Mouse (Mus musculus): ENCODE results near the gene Srcin1. TPM values are rescaled to one million over a fixed set of nuclear protein-coding genes. Genes with fewer than 3 reads are reported as not detected.

Gene Srcin1
- polyA plus RNA-seq, 1 experiment from 2014 or later: 11.9 TPM

DNA sequence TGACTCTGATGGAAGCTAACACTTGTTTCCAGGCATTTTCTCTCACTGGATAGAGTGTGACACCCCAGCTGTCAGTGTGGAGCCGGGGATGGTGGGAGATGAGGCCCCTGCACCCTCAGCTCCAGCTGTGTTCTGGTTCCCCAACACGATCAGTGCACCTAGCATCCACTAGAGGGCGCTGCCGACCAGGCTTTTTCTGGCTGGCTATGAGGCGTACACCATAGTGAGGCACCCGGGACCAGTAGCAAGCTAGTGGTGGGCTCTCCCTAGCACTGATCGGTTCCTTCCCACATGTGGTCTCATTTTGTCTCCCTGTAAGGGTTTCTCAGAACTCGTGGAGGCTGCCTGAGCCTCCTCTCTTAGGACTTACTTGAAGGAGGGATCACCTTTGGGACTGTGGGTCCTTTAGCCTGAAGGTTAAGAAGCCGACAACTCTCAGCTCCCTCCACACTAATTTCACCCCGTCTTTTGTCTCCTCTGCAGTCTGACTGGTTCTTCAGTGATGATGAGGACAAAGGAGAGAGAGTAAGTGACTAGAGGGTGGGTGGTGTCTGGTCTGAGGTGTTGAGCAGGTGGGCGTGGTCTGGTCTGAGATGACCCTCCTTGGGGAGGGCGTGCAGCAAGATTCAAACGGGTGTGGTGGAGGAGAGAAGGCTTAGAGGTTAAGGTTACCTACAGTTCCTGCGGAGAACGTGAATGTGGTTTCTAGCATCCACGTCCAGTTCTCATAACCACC is 86.2 kb downstream of the Srcin1 start:
- H3K9ac ChIP-seq: no peak overlapping the region
- 26% methylated on average over 16 of the region's 16 CpGs for WGBS
- no peaks in the 10 kb centered on the region for H3K9me3 ChIP-seq
- no peaks in the 10 kb centered on the region for H3K4me1 ChIP-seq (replicated peaks)
- no peaks in the 10 kb centered on the region for H3K27me3 ChIP-seq
- ATAC-seq (ENCODE audit: low FRiP score, low read depth): peak; percentile 67
- H3K4me2 ChIP-seq: no peak overlapping the region
- H3K36me3 ChIP-seq: peaks cover 51% of the 10 kb centered on the region
- H3K27ac ChIP-seq (replicated peaks): no peak overlapping the region
- no peak overlapping the region for H3K4me3 ChIP-seq

- Histone ChIP-seq H3K27me3 (no peaks in the 10 kb centered on the region), H3K27ac (replicated peaks) (no peak overlapping the region), H3K4me1 (replicated peaks) (no peaks in the 10 kb centered on the region), H3K4me2 (no peak overlapping the region), H3K9ac (no peak overlapping the region), H3K36me3 (peaks cover 40% of the 10 kb centered on the region), H3K9me3 (no peaks in the 10 kb centered on the region), H3K4me3 (no peak overlapping the region)
- no peak for ATAC-seq (ENCODE audit: low FRiP score, low read depth)
- 76% methylated on average over 3 of the region's 3 CpGs for WGBS
Observed at GRCm38 (mm10) chr11:97487656-97488055, 88.3 kb downstream of the Srcin1 start.

- H3K9ac ChIP-seq: no peak overlapping the region
- no peaks in the 10 kb centered on the region for H3K4me1 ChIP-seq (replicated peaks)
- no peaks in the 10 kb centered on the region for H3K9me3 ChIP-seq
- no peak for ATAC-seq (ENCODE audit: low FRiP score, low read depth)
- no peaks in the 10 kb centered on the region for H3K27me3 ChIP-seq
- H3K4me2 ChIP-seq: no peak overlapping the region
- 82% methylated on average over 8 of the region's 8 CpGs for WGBS
- H3K4me3 ChIP-seq: no peak overlapping the region
- peaks cover 38% of the 10 kb centered on the region for H3K36me3 ChIP-seq
- H3K27ac ChIP-seq (replicated peaks): no peak overlapping the region
Observed at GRCm38 (mm10) chr11:97485661-97486060, 90.3 kb downstream of the Srcin1 start.

DNA sequence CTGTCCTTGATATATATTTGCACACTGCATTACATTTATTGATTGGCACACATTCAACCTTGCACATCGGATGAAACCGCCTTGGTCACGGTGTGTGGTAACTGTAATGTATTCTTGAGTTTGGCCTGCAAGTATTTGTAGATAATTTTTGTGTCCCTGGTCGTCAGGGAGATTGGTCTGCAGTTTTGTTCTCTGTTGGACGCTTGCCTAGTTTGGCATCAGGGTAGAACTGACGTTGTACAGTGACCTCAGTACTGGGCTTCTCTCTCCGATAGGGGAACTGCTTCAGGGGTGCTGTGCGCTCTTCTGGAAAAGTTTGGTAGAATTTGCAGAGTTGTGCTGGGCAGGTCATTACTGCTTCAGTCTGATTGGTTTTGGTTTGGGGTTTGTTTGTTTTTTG is 96.2 kb downstream of the Srcin1 start:
- Histone ChIP-seq H3K9ac (no peak overlapping the region), H3K4me2 (no peak overlapping the region), H3K4me1 (replicated peaks) (no peaks in the 10 kb centered on the region), H3K27ac (replicated peaks) (no peak overlapping the region), H3K4me3 (no peak overlapping the region), H3K9me3 (no peaks in the 10 kb centered on the region), H3K36me3 (peaks cover 66% of the 10 kb centered on the region), H3K27me3 (no peaks in the 10 kb centered on the region)
- WGBS: 64% methylated on average over 8 of the region's 8 CpGs
- ATAC-seq (ENCODE audit: low FRiP score, low read depth): no peak

GRCm38 (mm10) chr11:97479085-97479484 is 96.9 kb downstream of the Srcin1 start:
- H3K9me3 ChIP-seq: no peaks in the 10 kb centered on the region
- H3K27me3 ChIP-seq: no peaks in the 10 kb centered on the region
- H3K36me3 ChIP-seq: peaks cover 63% of the 10 kb centered on the region
- no peak overlapping the region for H3K9ac ChIP-seq
- no peak overlapping the region for H3K4me3 ChIP-seq
- WGBS: 90% methylated on average over 10 of the region's 10 CpGs
- ATAC-seq (ENCODE audit: low FRiP score, low read depth): no peak
- H3K27ac ChIP-seq (replicated peaks): no peak overlapping the region
- no peaks in the 10 kb centered on the region for H3K4me1 ChIP-seq (replicated peaks)
- H3K4me2 ChIP-seq: no peak overlapping the region

GRCm38 (mm10) chr11:97478345-97478744 is 97.6 kb downstream of the Srcin1 start:
- Histone ChIP-seq H3K4me1 (replicated peaks) (no peaks in the 10 kb centered on the region), H3K36me3 (peaks cover 67% of the 10 kb centered on the region), H3K4me2 (no peak overlapping the region), H3K9me3 (no peaks in the 10 kb centered on the region), H3K27me3 (no peaks in the 10 kb centered on the region), H3K4me3 (no peak overlapping the region), H3K9ac (no peak overlapping the region), H3K27ac (replicated peaks) (no peak overlapping the region)
- no peak for ATAC-seq (ENCODE audit: low FRiP score, low read depth)
- 88% methylated on average over 6 of the region's 6 CpGs for WGBS

- H3K27ac ChIP-seq (replicated peaks): no peak overlapping the region
Observed at GRCm38 (mm10) chr11:97477431-97477830, 98.6 kb downstream of the Srcin1 start.

GRCm38 (mm10) chr11:97476334-97477095 is 99.5 kb downstream of the Srcin1 start:
- Histone ChIP-seq H3K36me3 (peaks cover 66% of the 10 kb centered on the region), H3K9ac (no peak overlapping the region), H3K4me1 (replicated peaks) (no peaks in the 10 kb centered on the region), H3K27ac (replicated peaks) (no peak overlapping the region), H3K27me3 (no peaks in the 10 kb centered on the region), H3K4me2 (no peak overlapping the region), H3K4me3 (no peak overlapping the region), H3K9me3 (no peaks in the 10 kb centered on the region)
- WGBS: 57% methylated on average over 8 of the region's 8 CpGs
- peak; percentile 69 for ATAC-seq (ENCODE audit: low FRiP score, low read depth)

More at GRCm38 (mm10) chr11:97477431-97477830, 98.6 kb downstream of the Srcin1 start:
- Histone ChIP-seq H3K9me3 (no peaks in the 10 kb centered on the region), H3K27me3 (no peaks in the 10 kb centered on the region), H3K4me3 (no peak overlapping the region), H3K4me1 (replicated peaks) (no peaks in the 10 kb centered on the region), H3K9ac (no peak overlapping the region), H3K36me3 (peaks cover 68% of the 10 kb centered on the region), H3K4me2 (no peak overlapping the region)
- no peak for ATAC-seq (ENCODE audit: low FRiP score, low read depth)
- 60% methylated on average over 7 of the region's 7 CpGs for WGBS

- H3K27ac ChIP-seq (replicated peaks): no peak overlapping the region
- peaks cover 57% of the 10 kb centered on the region for H3K36me3 ChIP-seq
- H3K4me1 ChIP-seq (replicated peaks): no peaks in the 10 kb centered on the region
- no peaks in the 10 kb centered on the region for H3K9me3 ChIP-seq
- H3K9ac ChIP-seq: no peak overlapping the region
- H3K4me2 ChIP-seq: no peak overlapping the region
- H3K27me3 ChIP-seq: no peaks in the 10 kb centered on the region
- no peak for ATAC-seq (ENCODE audit: low FRiP score, low read depth)
- no peak overlapping the region for H3K4me3 ChIP-seq
- WGBS: 82% methylated on average over 6 of the region's 6 CpGs
Observed at GRCm38 (mm10) chr11:97471276-97471675, 104.7 kb downstream of the Srcin1 start.

GRCm38 (mm10) chr11:97469828-97470227 is 106.2 kb downstream of the Srcin1 start:
- H3K4me2 ChIP-seq: no peak overlapping the region
- peaks cover 53% of the 10 kb centered on the region for H3K36me3 ChIP-seq
- ATAC-seq (ENCODE audit: low FRiP score, low read depth): 0 out of 2 replicates have a peak, but pooled peaks have one; percentile 44
- H3K4me1 ChIP-seq (replicated peaks): no peaks in the 10 kb centered on the region
- H3K4me3 ChIP-seq: no peak overlapping the region
- H3K9ac ChIP-seq: no peak overlapping the region
- H3K27ac ChIP-seq (replicated peaks): no peak overlapping the region
- H3K9me3 ChIP-seq: no peaks in the 10 kb centered on the region
- no peaks in the 10 kb centered on the region for H3K27me3 ChIP-seq
- WGBS: 85% methylated on average over 7 of the region's 7 CpGs

DNA sequence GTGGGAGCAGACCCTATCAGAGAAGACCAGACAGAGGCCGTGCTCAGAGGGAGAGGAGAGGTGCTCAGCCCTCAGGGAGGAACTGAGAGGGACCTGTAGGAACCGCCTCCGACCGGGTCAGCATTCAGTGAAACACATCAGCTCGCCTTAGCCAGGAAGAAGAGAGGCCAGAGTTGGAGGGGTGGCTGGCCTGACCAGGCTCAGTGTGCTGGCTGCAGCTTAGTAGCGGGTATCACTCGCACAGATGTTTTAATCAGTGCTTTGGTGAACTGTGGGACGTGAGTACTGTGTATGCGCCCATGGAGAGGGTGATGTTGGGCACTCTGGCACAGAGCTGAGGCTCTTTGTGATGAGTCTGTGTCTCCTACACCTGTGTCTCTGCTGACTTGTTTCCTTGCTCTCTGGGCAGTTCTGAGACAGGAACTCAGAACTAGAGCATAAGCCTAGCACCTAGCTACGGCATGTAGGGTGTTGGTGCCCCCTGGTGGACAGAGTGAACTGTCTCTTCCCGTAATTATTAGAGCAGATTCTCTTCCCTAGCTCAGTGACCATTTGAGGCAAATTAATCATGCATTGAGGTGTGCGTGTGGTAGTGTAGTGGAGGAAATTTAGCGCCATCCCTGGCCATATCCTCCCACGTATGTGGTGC is 107.2 kb downstream of the Srcin1 start:
- peaks cover 61% of the 10 kb centered on the region for H3K36me3 ChIP-seq

More for the DNA sequence above, 107.2 kb downstream of the Srcin1 start:
- H3K27me3 ChIP-seq: no peaks in the 10 kb centered on the region
- no peaks in the 10 kb centered on the region for H3K4me1 ChIP-seq (replicated peaks)
- H3K4me2 ChIP-seq: no peak overlapping the region
- no peak overlapping the region for H3K9ac ChIP-seq
- ATAC-seq (ENCODE audit: low FRiP score, low read depth): peak; percentile 59
- 45% methylated on average over 14 of the region's 14 CpGs for WGBS
- no peaks in the 10 kb centered on the region for H3K9me3 ChIP-seq
- H3K27ac ChIP-seq (replicated peaks): no peak overlapping the region
- no peak overlapping the region for H3K4me3 ChIP-seq

Measured in hindbrain, embryonic 15.5 days (tissue).